Mouse (Mus musculus) thymus, postnatal 0 days (tissue): ENCODE data around the gene H2al1h. TPM values are rescaled to one million over a fixed set of nuclear protein-coding genes. Genes with fewer than 3 reads are reported as not detected.

Experiments used
- polyA plus RNA-seq: library from polyadenylated mRNA; unstranded; fragments of >200 nt; fragmentation: Nextera tagmentation; extraction: Ambion mirVana; gene quantifications from 2 replicates; pipeline ENCODE4 v1.2.1, GENCODE M21; 2015

Gene H2al1h
- polyA plus RNA-seq, 1 experiment from 2014 or later: not detected

Other genes starting within 250 kb of the H2al1h start
- gene H2al1a, start 22.2 kb upstream of the H2al1h start, polyA plus RNA-seq: not detected in 2 replicates
- gene H2al1b, start 19.1 kb upstream of the H2al1h start, polyA plus RNA-seq: not detected in 2 replicates
- gene H2al1c, start 15.8 kb upstream of the H2al1h start, polyA plus RNA-seq: not detected in 2 replicates
- gene H2al1d, start 12.7 kb upstream of the H2al1h start, polyA plus RNA-seq: not detected in 2 replicates
- not detected in 2 replicates for gene H2al1e, start 9.6 kb upstream of the H2al1h start, polyA plus RNA-seq
- not detected in 2 replicates for gene H2al1f, start 6.3 kb upstream of the H2al1h start, polyA plus RNA-seq
- gene H2al1g, start 3.2 kb upstream of the H2al1h start, polyA plus RNA-seq: not detected in 2 replicates
- gene H2al1i, start 3.2 kb downstream of the H2al1h start, polyA plus RNA-seq: not detected in 2 replicates
- gene H2al1j, start 6.3 kb downstream of the H2al1h start, polyA plus RNA-seq: not detected in 2 replicates